Mouse (Mus musculus) spleen, adult 2 months (tissue): ENCODE results near the gene Pheta1.

Source experiments
- CTCF ChIP-seq: fragments of 200-500 bp; IDR thresholded peaks from 2 replicates; pipeline ENCODE4 v1.5.1; 2011; ENCODE audit warnings: mild to moderate bottlenecking, inconsistent platforms; ENCODE audit not compliant: insufficient read depth, insufficient read length, insufficient replicate concordance; ENCODE audit errors: extremely low read depth
- POLR2A ChIP-seq: fragments of 200-500 bp; IDR thresholded peaks from 2 replicates; pipeline ENCODE4 v1.6.1; 2011; ENCODE audit warnings: low read depth, low read length, inconsistent platforms

- no peak for TF ChIP-seq CTCF
- no peak for TF ChIP-seq POLR2A
Observed at GRCm38 (mm10) chr5:121843138-121843905, 5.5 kb upstream of the Pheta1 start.
